Mouse (Mus musculus) kidney, embryonic 16.5 days (tissue): ENCODE data around the gene Gm5617. TPM values are rescaled to one million over a fixed set of nuclear protein-coding genes. Genes with fewer than 3 reads are reported as not detected.
A peak's percentile ranks its signal among the peaks of the same experiment; 100 is the strongest.
"Not testable (repeated sequence)": the region's sequence is repeated elsewhere in the genome, so short reads cannot be mapped to it uniquely, and the experiment has no call there.

ENCODE experiments used
- ATAC-seq: fragments of 200-750 bp; cut with Nextera tagmentation; 2 replicates; pipeline ENCODE4 v1.8.0; 2017; ENCODE audit warnings: moderate TSS enrichment; ENCODE audit not compliant: low FRiP score, low TSS enrichment
- H3K27ac ChIP-seq: fragments of 300-500 bp; sonication (generic); 2 replicates; pipeline ENCODE4 v1.5.1; 2014; ENCODE audit warnings: low read length
- H3K27me3 ChIP-seq: fragments of 300-500 bp; sonication (generic); 2 replicates; pipeline ENCODE4 v1.6.1; 2014; ENCODE audit warnings: low read length, control low read depth, mixed read lengths; ENCODE audit not compliant: insufficient read depth
- H3K36me3 ChIP-seq: fragments of 300-500 bp; sonication (generic); 2 replicates; pipeline ENCODE4 v1.6.1; 2014; ENCODE audit warnings: low read length, control low read depth, mixed read lengths; ENCODE audit not compliant: insufficient read depth
- H3K4me1 ChIP-seq: fragments of 300-500 bp; sonication (generic); 2 replicates; pipeline ENCODE4 v1.6.1; 2014; ENCODE audit warnings: low read length, control low read depth, mixed read lengths; ENCODE audit not compliant: insufficient read depth
- H3K4me2 ChIP-seq: fragments of 300-500 bp; sonication (generic); replicated peaks from 2 replicates; pipeline ENCODE4 v1.6.1; 2014; ENCODE audit warnings: low read depth, low read length
- H3K4me3 ChIP-seq: fragments of 300-500 bp; sonication (generic); 2 replicates; pipeline ENCODE4 v1.5.1; 2014; ENCODE audit warnings: mild to moderate bottlenecking, low read length
- H3K9ac ChIP-seq: fragments of 300-500 bp; sonication (generic); replicated peaks from 2 replicates; pipeline ENCODE4 v1.6.1; 2014; ENCODE audit warnings: low read length
- H3K9me3 ChIP-seq: fragments of 300-500 bp; sonication (generic); 2 replicates; pipeline ENCODE4 v1.6.1; 2016; ENCODE audit warnings: low read length, control low read depth
- WGBS: fragments of 180-500 bp; shearing (Covaris S2); extraction: QIAGEN DNeasy Blood & Tissue Kit; methylation state at CpG from one replicate; pipeline ENCODE4 v1.1.7; 2014; 5-methylcytosine and 5-hydroxymethylcytosine counted together
- polyA plus RNA-seq: library from polyadenylated mRNA; unstranded; fragments of >200 nt; fragmentation: Nextera tagmentation; extraction: Ambion mirVana; gene quantifications from 2 replicates; pipeline ENCODE4 v1.2.1, GENCODE M21; 2015

The Gm5617 gene
- polyA plus RNA-seq, 1 experiment from 2014 or later: 31.5 TPM

DNA sequence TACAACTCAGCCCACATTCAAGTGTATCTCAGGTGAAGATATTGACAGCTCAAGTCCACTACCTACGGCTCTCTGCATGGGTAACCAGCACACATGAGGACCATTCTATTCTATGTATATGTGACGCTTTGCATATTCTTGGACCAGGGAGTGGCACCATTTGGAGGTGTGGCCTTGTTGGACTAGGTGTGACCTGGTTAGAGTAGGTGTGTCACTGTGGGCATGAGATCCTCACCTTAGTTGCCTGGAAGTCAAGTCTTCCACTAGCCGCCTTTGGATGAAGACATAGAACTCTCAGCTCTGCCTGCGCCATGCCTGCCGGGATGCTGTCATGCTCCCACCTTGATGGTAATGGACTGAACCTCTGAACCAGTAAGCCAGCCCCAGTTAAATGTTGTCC lies 27.8 kb upstream of the Gm5617 start:
- not testable (repeated sequence) for H3K27ac ChIP-seq, H3K9me3 ChIP-seq, H3K9ac ChIP-seq, H3K4me2 ChIP-seq, H3K4me1 ChIP-seq, ATAC-seq, H3K27me3 ChIP-seq, H3K4me3 ChIP-seq
- WGBS: 94% methylated on average over 5 of the region's 5 CpGs
- H3K36me3 ChIP-seq: peaks cover 19% of the 10 kb centered on the region

DNA sequence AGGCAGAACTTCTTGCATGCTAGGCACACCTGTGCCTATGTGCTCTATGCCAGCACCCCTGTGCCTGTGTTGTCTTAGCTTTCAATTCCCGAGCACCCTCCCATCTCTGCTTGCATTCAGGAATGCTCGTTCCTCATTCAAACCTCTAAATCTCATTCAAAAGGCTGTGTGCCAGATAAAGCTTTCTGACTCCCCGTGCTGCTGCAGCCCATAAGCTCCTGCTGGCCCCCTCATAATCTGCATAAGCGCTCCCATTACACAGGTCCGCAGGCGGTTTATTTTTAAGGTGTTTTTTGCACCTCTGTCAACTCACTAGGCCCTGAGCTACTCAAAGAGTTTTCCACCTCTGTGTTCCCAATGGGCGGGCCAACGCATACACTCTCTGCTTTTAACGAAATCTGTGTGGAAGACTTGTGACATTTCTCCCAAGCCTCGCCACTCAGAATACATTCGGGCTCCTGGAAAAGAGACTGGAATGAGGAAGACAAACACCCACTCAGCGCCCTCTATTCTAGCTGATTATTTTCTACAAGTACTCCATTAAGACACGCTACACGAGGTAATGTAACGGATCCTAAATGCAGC lies 22.7 kb upstream of the Gm5617 start:
- WGBS: 92% methylated on average over 15 of the region's 15 CpGs

GRCm38 (mm10) chr9:48473131-48473530 lies 22.1 kb upstream of the Gm5617 start:
- H3K27ac ChIP-seq: no peak overlapping the region
- H3K9me3 ChIP-seq: no peaks in the 10 kb centered on the region
- no peak for ATAC-seq
- no peak overlapping the region for H3K4me3 ChIP-seq
- peaks cover 25% of the 10 kb centered on the region for H3K36me3 ChIP-seq
- H3K9ac ChIP-seq: no peak overlapping the region
- 92% methylated on average over 12 of the region's 12 CpGs for WGBS
- H3K4me1 ChIP-seq: peaks cover 9% of the 10 kb centered on the region; the same call in 1 of the 2 replicates
- H3K4me2 ChIP-seq: no peak overlapping the region
- H3K27me3 ChIP-seq: no peaks in the 10 kb centered on the region

More for the DNA sequence above, 22.7 kb upstream of the Gm5617 start:
- H3K27me3 ChIP-seq: no peaks in the 10 kb centered on the region
- no peak overlapping the region for H3K27ac ChIP-seq
- H3K36me3 ChIP-seq: peaks cover 29% of the 10 kb centered on the region
- H3K4me2 ChIP-seq: no peak overlapping the region
- no peak for ATAC-seq
- no peak overlapping the region for H3K9ac ChIP-seq
- H3K4me3 ChIP-seq: no peak overlapping the region
- no peaks in the 10 kb centered on the region for H3K9me3 ChIP-seq
- 0 out of 2 replicates have a peak, but pooled peaks cover 5% of the 10 kb centered on the region for H3K4me1 ChIP-seq

- 92% methylated on average over 9 of the region's 9 CpGs for WGBS
Observed at GRCm38 (mm10) chr9:48474367-48474766, 20.9 kb upstream of the Gm5617 start.

DNA sequence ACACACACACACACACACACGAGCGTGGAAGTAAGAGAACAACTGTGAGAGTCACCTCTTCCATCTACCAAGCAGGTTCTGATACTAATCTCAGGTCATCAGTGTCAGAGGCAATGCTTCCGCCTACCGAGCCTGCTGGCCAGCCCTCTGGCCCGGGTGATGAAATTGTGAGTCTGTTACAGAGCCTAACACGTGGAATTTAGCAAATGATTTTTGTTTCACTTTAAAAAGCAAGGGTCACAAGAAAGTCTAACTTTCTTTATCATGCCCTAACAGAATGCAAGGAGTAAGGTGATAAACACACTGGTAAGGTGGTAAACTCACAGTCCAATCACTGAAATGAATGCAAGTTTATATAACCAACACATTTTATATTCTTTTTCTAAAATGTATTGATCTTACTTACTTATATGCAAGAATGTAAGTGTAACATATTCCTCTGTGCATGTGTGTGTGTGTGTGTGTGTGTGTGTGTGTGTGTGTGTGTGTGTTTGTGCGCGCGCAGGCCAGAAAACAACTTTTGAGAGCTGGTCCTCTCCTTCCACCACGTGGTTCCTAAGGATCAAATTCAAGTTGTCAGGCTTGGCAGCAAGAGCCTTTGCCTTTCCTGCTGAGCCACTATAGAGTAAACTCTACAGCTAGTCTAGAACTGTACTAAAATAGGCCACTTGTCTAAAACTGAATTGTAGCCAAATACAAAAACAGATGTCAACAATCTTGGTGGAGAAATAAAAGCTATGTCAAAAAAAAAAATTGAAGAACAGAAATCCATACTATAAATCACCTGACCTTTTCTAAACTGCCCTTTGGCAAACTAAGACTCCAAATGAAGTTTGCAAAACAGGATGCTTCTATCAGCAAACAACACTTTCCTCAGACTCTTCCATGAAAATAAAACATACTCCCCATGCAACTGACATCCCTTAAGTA lies 18.7 kb upstream of the Gm5617 start:
- H3K36me3 ChIP-seq: peaks cover 20% of the 10 kb centered on the region
- 84% methylated on average over 10 of the region's 10 CpGs for WGBS
- no peak for ATAC-seq
- no peak overlapping the region for H3K9ac ChIP-seq
- H3K4me2 ChIP-seq: no peak overlapping the region
- no peak overlapping the region for H3K27ac ChIP-seq
- H3K9me3 ChIP-seq: no peaks in the 10 kb centered on the region
- no peaks in the 10 kb centered on the region for H3K27me3 ChIP-seq
- peaks cover 17% of the 10 kb centered on the region for H3K4me1 ChIP-seq
- H3K4me3 ChIP-seq: no peak overlapping the region

More at GRCm38 (mm10) chr9:48474367-48474766, 20.9 kb upstream of the Gm5617 start:
- ATAC-seq: no peak
- no peak overlapping the region for H3K4me3 ChIP-seq
- H3K27me3 ChIP-seq: no peaks in the 10 kb centered on the region
- H3K4me2 ChIP-seq: no peak overlapping the region
- peaks cover 20% of the 10 kb centered on the region for H3K36me3 ChIP-seq
- H3K4me1 ChIP-seq: peaks cover 7% of the 10 kb centered on the region
- no peaks in the 10 kb centered on the region for H3K9me3 ChIP-seq
- H3K9ac ChIP-seq: no peak overlapping the region
- no peak overlapping the region for H3K27ac ChIP-seq

- no peaks in the 10 kb centered on the region for H3K9me3 ChIP-seq
- H3K27ac ChIP-seq: no peak overlapping the region
- no peak for ATAC-seq
- no peak overlapping the region for H3K4me3 ChIP-seq
- no peaks in the 10 kb centered on the region for H3K27me3 ChIP-seq
- peaks cover 17% of the 10 kb centered on the region for H3K4me1 ChIP-seq
- H3K4me2 ChIP-seq: no peak overlapping the region
- H3K36me3 ChIP-seq: peaks cover 14% of the 10 kb centered on the region
- 93% methylated on average over 4 of the region's 4 CpGs for WGBS
- H3K9ac ChIP-seq: no peak overlapping the region
Observed at GRCm38 (mm10) chr9:48478808-48479207, 16.4 kb upstream of the Gm5617 start.

GRCm38 (mm10) chr9:48479838-48480410 lies 15.3 kb upstream of the Gm5617 start:
- Histone ChIP-seq H3K27me3 (no peaks in the 10 kb centered on the region), H3K4me1 (peaks cover 17% of the 10 kb centered on the region), H3K9ac (peak overlapping the region; percentile 68), H3K27ac (no peak overlapping the region), H3K4me3 (peak overlapping the region; percentile 67), H3K4me2 (peak overlapping the region; percentile 86), H3K9me3 (no peaks in the 10 kb centered on the region), H3K36me3 (peaks cover 10% of the 10 kb centered on the region)
- 5% methylated on average over 25 of the region's 25 CpGs for WGBS
- peak; percentile 77 for ATAC-seq

DNA sequence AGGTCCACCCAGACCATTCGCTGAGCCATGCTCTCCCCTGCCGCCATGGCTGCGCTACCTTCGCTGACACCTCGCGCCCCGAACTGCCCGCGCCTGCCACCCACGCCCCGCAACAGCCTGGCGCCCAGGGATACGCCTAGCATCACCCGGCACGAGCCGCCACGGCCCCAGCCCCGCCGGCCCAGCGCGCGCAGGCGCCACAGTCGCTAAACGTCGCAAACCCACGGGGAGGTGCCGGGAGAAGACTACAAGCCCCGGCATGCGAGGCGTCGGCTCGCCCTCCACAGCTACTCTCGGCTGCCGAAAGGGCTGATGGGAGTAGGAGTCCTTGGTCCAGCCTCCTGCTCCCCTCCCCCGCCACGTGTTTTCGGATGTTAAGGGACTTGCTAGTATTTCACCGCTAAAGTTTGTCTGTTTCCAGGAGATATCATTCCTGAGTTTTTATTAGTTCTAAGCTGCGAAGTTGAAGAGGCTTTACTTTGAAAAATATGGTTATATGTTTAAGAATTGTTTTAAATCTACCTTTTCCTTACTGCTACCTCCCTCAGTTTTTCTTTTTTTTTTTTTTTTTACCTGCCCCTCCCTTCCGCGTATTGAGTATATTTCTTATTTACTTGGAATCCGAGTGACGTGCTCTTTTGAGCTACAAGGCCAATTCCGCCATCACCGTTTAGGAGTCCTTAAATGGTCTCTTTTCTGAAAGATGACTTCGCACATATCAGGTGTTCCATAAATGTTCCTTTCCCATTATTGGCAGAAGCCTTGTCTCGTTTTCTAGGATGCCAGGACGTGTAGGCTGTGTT lies 14.6 kb upstream of the Gm5617 start, which contains the start of gene Rexo2:
TSS of gene Rexo2 (minus strand) at position 213 of the 803 bp plus-strand sequence.
- H3K9me3 ChIP-seq: no peaks in the 10 kb centered on the region
- H3K36me3 ChIP-seq: peaks cover 5% of the 10 kb centered on the region
- peaks cover 17% of the 10 kb centered on the region for H3K4me1 ChIP-seq
- H3K27ac ChIP-seq: no peak within 1 kb of the TSS
- H3K4me3 ChIP-seq: peak within 1 kb of the TSS; percentile 67
- H3K27me3 ChIP-seq: no peaks in the 10 kb centered on the region
- ATAC-seq: peak; percentile 98
- WGBS: 1% methylated on average over 49 of the region's 49 CpGs
- peak within 1 kb of the TSS; percentile 68 for H3K9ac ChIP-seq
- H3K4me2 ChIP-seq: peak within 1 kb of the TSS; percentile 86
